Mouse (Mus musculus): ENCODE measurements around the gene Olfr1200. TPM values are rescaled to one million over a fixed set of nuclear protein-coding genes. Genes with fewer than 3 reads are reported as not detected.

The Olfr1200 gene
- polyA plus RNA-seq (2014; fragmentation: Illumina TruSeq; extraction: RNeasy Lipid Tissue Mini Kit (QIAGEN cat#74804); ENCODE audit: low read depth, low replicate concordance): not detected

GRCm38 (mm10) chr2:88770388-88770787 is at the start of gene Olfr1200:
Gene Olfr1200 (minus strand): TSS chr2:88770488.

DNA sequence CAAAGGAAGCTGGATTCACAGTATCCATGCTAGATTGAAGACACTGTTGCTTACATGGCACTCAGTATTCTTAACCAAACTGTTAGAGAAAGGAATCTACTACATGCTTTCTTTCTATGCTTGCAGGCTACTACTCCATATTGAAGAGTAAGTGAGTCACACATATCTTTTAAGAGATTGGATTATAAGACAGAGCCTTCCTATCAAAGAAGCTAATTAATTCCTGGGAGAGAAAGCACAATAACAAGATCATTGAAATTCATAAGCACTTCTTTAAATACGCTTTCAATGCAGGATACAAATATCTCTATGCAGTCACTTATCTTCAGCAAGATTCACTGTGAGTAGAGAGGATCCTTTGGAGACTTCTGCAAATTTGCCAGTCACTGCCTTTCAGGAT is 43.9 kb upstream of the Olfr1200 start, which contains the start of gene Olfr1202:
Gene Olfr1202 (plus strand): TSS at position 301 of the 400 bp plus-strand sequence.

GRCm38 (mm10) chr2:88792736-88793135 is 22.4 kb upstream of the Olfr1200 start, which contains the start of gene Olfr1201:
Gene Olfr1201 (plus strand): TSS chr2:88793036.

DNA sequence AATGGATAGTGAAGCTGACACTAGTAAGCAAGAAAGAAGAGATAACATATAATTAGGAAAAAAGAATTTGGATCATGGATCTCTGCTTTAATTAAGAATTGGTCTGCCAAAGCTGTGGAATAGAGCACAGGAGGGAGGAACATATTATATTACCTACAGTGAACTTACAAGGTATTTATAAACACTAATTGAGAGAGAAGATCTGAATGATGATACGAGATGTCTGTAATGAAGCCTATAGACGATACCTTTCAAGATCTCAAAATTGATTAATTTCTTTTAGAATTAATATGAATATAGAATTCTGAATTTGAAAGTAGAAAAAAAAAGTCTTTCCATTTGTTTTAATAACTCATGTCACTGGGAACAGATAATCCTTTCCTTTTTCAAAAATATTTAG is 9.9 kb downstream of the Olfr1200 start, which contains the start of gene Olfr1199:
Gene Olfr1199 (minus strand): TSS at position 101 of the 400 bp plus-strand sequence.

DNA sequence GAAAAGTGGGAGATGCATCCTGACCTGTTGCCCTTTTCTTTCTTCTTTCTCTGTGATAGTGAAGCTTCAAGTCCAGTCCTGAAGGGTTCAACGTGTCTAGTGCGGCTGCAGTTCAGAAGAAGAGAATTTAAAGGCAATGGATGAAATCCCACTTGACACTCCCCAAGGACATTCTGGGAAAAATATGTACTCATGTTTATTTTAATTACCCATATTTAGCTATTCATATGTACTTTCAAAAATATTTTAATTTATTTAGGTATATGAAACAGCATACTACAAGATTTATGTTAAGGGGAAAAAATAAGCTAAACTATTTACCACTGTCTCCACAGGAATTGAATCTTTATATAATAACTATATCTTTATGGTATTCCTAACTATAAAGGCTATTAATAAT is 19.0 kb downstream of the Olfr1200 start, which contains the start of gene Olfr1198:
Gene Olfr1198 (minus strand): TSS at position 101 of the 400 bp plus-strand sequence.

GRCm38 (mm10) chr2:88732266-88732665 is 38.0 kb downstream of the Olfr1200 start, which contains the start of gene Olfr1197:
Gene Olfr1197 (minus strand): TSS chr2:88732366.

Other genes starting within 250 kb of the Olfr1200 start
- gene Olfr1188, start 213.6 kb downstream of the Olfr1200 start, polyA plus RNA-seq (2014; fragmentation: Illumina TruSeq; extraction: RNeasy Lipid Tissue Mini Kit (QIAGEN cat#74804); ENCODE audit: low read depth, low replicate concordance): not detected
- not detected for gene Olfr1189, start 184.0 kb downstream of the Olfr1200 start, polyA plus RNA-seq (2014; fragmentation: Illumina TruSeq; extraction: RNeasy Lipid Tissue Mini Kit (QIAGEN cat#74804); ENCODE audit: low read depth, low replicate concordance)
- gene Olfr1191-ps1, start 129.9 kb downstream of the Olfr1200 start, polyA plus RNA-seq (2014; fragmentation: Illumina TruSeq; extraction: RNeasy Lipid Tissue Mini Kit (QIAGEN cat#74804); ENCODE audit: low read depth, low replicate concordance): not detected
- gene Olfr1192-ps1, start 122.0 kb downstream of the Olfr1200 start, polyA plus RNA-seq (2014; fragmentation: Illumina TruSeq; extraction: RNeasy Lipid Tissue Mini Kit (QIAGEN cat#74804); ENCODE audit: low read depth, low replicate concordance): not detected
- gene Olfr1193, start 94.9 kb downstream of the Olfr1200 start, polyA plus RNA-seq (2014; fragmentation: Illumina TruSeq; extraction: RNeasy Lipid Tissue Mini Kit (QIAGEN cat#74804); ENCODE audit: low read depth, low replicate concordance): not detected
- not detected for gene Olfr1195, start 81.3 kb downstream of the Olfr1200 start, polyA plus RNA-seq (2014; fragmentation: Illumina TruSeq; extraction: RNeasy Lipid Tissue Mini Kit (QIAGEN cat#74804); ENCODE audit: low read depth, low replicate concordance)
- not detected for gene Olfr1196, start 65.9 kb downstream of the Olfr1200 start, polyA plus RNA-seq (2014; fragmentation: Illumina TruSeq; extraction: RNeasy Lipid Tissue Mini Kit (QIAGEN cat#74804); ENCODE audit: low read depth, low replicate concordance)
- gene Olfr1197, start 38.1 kb downstream of the Olfr1200 start, polyA plus RNA-seq (2014; fragmentation: Illumina TruSeq; extraction: RNeasy Lipid Tissue Mini Kit (QIAGEN cat#74804); ENCODE audit: low read depth, low replicate concordance): not detected
- not detected for gene Olfr1198, start 19.1 kb downstream of the Olfr1200 start, polyA plus RNA-seq (2014; fragmentation: Illumina TruSeq; extraction: RNeasy Lipid Tissue Mini Kit (QIAGEN cat#74804); ENCODE audit: low read depth, low replicate concordance)
- gene Olfr1199, start 10.0 kb downstream of the Olfr1200 start, polyA plus RNA-seq (2014; fragmentation: Illumina TruSeq; extraction: RNeasy Lipid Tissue Mini Kit (QIAGEN cat#74804); ENCODE audit: low read depth, low replicate concordance): not detected
- gene Olfr1201, start 22.5 kb upstream of the Olfr1200 start, polyA plus RNA-seq (2014; fragmentation: Illumina TruSeq; extraction: RNeasy Lipid Tissue Mini Kit (QIAGEN cat#74804); ENCODE audit: low read depth, low replicate concordance): not detected
- gene Olfr1202, start 44.0 kb upstream of the Olfr1200 start, polyA plus RNA-seq (2014; fragmentation: Illumina TruSeq; extraction: RNeasy Lipid Tissue Mini Kit (QIAGEN cat#74804); ENCODE audit: low read depth, low replicate concordance): not detected
- gene Olfr1205, start 59.2 kb upstream of the Olfr1200 start, polyA plus RNA-seq (2014; fragmentation: Illumina TruSeq; extraction: RNeasy Lipid Tissue Mini Kit (QIAGEN cat#74804); ENCODE audit: low read depth, low replicate concordance): not detected
- gene Olfr1204, start 78.8 kb upstream of the Olfr1200 start, polyA plus RNA-seq (2014; fragmentation: Illumina TruSeq; extraction: RNeasy Lipid Tissue Mini Kit (QIAGEN cat#74804); ENCODE audit: low read depth, low replicate concordance): not detected
- not detected for gene Olfr1206, start 92.7 kb upstream of the Olfr1200 start, polyA plus RNA-seq (2014; fragmentation: Illumina TruSeq; extraction: RNeasy Lipid Tissue Mini Kit (QIAGEN cat#74804); ENCODE audit: low read depth, low replicate concordance)
- gene Olfr1208, start 131.8 kb upstream of the Olfr1200 start, polyA plus RNA-seq (2014; fragmentation: Illumina TruSeq; extraction: RNeasy Lipid Tissue Mini Kit (QIAGEN cat#74804); ENCODE audit: low read depth, low replicate concordance): not detected
- gene Olfr1209, start 144.7 kb upstream of the Olfr1200 start, polyA plus RNA-seq (2014; fragmentation: Illumina TruSeq; extraction: RNeasy Lipid Tissue Mini Kit (QIAGEN cat#74804); ENCODE audit: low read depth, low replicate concordance): not detected
- not detected for gene Olfr1211, start 167.6 kb upstream of the Olfr1200 start, polyA plus RNA-seq (2014; fragmentation: Illumina TruSeq; extraction: RNeasy Lipid Tissue Mini Kit (QIAGEN cat#74804); ENCODE audit: low read depth, low replicate concordance)
- not detected for gene Olfr1212, start 183.5 kb upstream of the Olfr1200 start, polyA plus RNA-seq (2014; fragmentation: Illumina TruSeq; extraction: RNeasy Lipid Tissue Mini Kit (QIAGEN cat#74804); ENCODE audit: low read depth, low replicate concordance)
- not detected for gene Gm13762, start 209.8 kb upstream of the Olfr1200 start, polyA plus RNA-seq (2014; fragmentation: Illumina TruSeq; extraction: RNeasy Lipid Tissue Mini Kit (QIAGEN cat#74804); ENCODE audit: low read depth, low replicate concordance)
- gene Olfr1214, start 222.2 kb upstream of the Olfr1200 start, polyA plus RNA-seq (2014; fragmentation: Illumina TruSeq; extraction: RNeasy Lipid Tissue Mini Kit (QIAGEN cat#74804); ENCODE audit: low read depth, low replicate concordance): not detected
- gene Olfr1215, start 236.5 kb upstream of the Olfr1200 start, polyA plus RNA-seq (2014; fragmentation: Illumina TruSeq; extraction: RNeasy Lipid Tissue Mini Kit (QIAGEN cat#74804); ENCODE audit: low read depth, low replicate concordance): not detected
- gene Olfr1216, start 247.9 kb upstream of the Olfr1200 start, polyA plus RNA-seq (2014; fragmentation: Illumina TruSeq; extraction: RNeasy Lipid Tissue Mini Kit (QIAGEN cat#74804); ENCODE audit: low read depth, low replicate concordance): not detected

All from sigmoid colon, adult 10 weeks (tissue).